Mouse (Mus musculus) left cerebral cortex, adult 8-10 months (tissue): ENCODE measurements around the gene Ccnjl. TPM values are rescaled to one million over a fixed set of nuclear protein-coding genes. Genes with fewer than 3 reads are reported as not detected.
A peak's percentile ranks its signal among the peaks of the same experiment; 100 is the strongest.

Experiments used
- DNase-seq, 2 experiments: peaks; one replicate each; pipeline ENCODE4 v3.0.0; 2022; ENCODE audit warnings: low spot score in 2 of 2
- total RNA-seq, 4 experiments: library from RNA; stranded (reverse); gene quantifications; 2 replicates each; pipeline ENCODE4 v1.2.4; 2022

Ccnjl gene
- total RNA-seq, 4 experiments from 2014 or later, result 2.8 to 4.0 (median 3.2) TPM

GRCm38 (mm10) chr11:43621769-43622168 lies 93.2 kb downstream of the Ccnjl start:
- no peak for DNase-seq

- DNase-seq, result peak in 1 of 2 experiments; percentile 29
Measured at GRCm38 (mm10) chr11:43624341-43624740, 95.8 kb downstream of the Ccnjl start.

GRCm38 (mm10) chr11:43626300-43626926 lies 97.8 kb downstream of the Ccnjl start:
- peak in 1 of 2 experiments; percentile 32 for DNase-seq

- peak in 1 of 2 experiments; percentile 26 for DNase-seq
Measured at GRCm38 (mm10) chr11:43626927-43627645, 98.5 kb downstream of the Ccnjl start.

GRCm38 (mm10) chr11:43631645-43632044 lies 103.1 kb downstream of the Ccnjl start:
- no peak for DNase-seq

GRCm38 (mm10) chr11:43632566-43632965 lies 104.0 kb downstream of the Ccnjl start:
- DNase-seq, result peak in 1 of 2 experiments; percentile 23

GRCm38 (mm10) chr11:43633165-43633564 lies 104.6 kb downstream of the Ccnjl start:
- no peak for DNase-seq

- peak in 1 of 2 experiments; percentile 45 for DNase-seq
Measured at GRCm38 (mm10) chr11:43633658-43634401, 105.2 kb downstream of the Ccnjl start.

Other genes with a start within 250 kb of the Ccnjl start
- gene Pttg1, start 102.5 kb upstream of the Ccnjl start, total RNA-seq, result 10 to 100 TPM; 27.6 to 31.7 (median 29.8) TPM
- gene Slu7, start 95.0 kb upstream of the Ccnjl start, total RNA-seq, result 10 to 100 TPM; 52.6 to 58.3 (median 55.7) TPM
- 1 to 10 TPM; 1.7 to 3.7 (median 2.1) TPM for gene C1qtnf2, start 54.5 kb upstream of the Ccnjl start, total RNA-seq
- 1 to 10 TPM in 1 of 4 experiments, under 1 TPM in 3; 0.53 to 1.1 (median 0.86) TPM for gene 4933415A04Rik, start 58.3 kb downstream of the Ccnjl start, total RNA-seq
- not detected for gene Fabp6, start 72.8 kb downstream of the Ccnjl start, total RNA-seq
- gene Pwwp2a, start 153.2 kb downstream of the Ccnjl start, total RNA-seq, result 10 to 100 TPM; 58.3 to 63.5 (median 62.4) TPM
- gene Ttc1, start 219.2 kb downstream of the Ccnjl start, total RNA-seq, result 10 to 100 TPM; 57.2 to 71.1 (median 66.3) TPM